Mouse (Mus musculus) adrenal gland, postnatal 4 days (tissue): Measurements from ENCODE around the gene Coro1b. TPM values are rescaled to one million over a fixed set of nuclear protein-coding genes. Genes with fewer than 3 reads are reported as not detected.
"Not testable (repeated sequence)": the region's sequence is repeated elsewhere in the genome, so short reads cannot be mapped to it uniquely, and the experiment has no call there.

Source experiments
- DNase-seq, 2 experiments: peaks; one replicate each; pipeline ENCODE4 v3.0.0; 2021 to 2022; ENCODE audit warnings: low spot score in 2 of 2, mixed read lengths in 2 of 2
- total RNA-seq, 2 experiments: library from RNA; stranded (reverse); gene quantifications; 2 replicates each; pipeline ENCODE4 v1.2.3; 2021

Coro1b gene
- total RNA-seq, 2 experiments from 2014 or later: 192 to 203 TPM

DNA sequence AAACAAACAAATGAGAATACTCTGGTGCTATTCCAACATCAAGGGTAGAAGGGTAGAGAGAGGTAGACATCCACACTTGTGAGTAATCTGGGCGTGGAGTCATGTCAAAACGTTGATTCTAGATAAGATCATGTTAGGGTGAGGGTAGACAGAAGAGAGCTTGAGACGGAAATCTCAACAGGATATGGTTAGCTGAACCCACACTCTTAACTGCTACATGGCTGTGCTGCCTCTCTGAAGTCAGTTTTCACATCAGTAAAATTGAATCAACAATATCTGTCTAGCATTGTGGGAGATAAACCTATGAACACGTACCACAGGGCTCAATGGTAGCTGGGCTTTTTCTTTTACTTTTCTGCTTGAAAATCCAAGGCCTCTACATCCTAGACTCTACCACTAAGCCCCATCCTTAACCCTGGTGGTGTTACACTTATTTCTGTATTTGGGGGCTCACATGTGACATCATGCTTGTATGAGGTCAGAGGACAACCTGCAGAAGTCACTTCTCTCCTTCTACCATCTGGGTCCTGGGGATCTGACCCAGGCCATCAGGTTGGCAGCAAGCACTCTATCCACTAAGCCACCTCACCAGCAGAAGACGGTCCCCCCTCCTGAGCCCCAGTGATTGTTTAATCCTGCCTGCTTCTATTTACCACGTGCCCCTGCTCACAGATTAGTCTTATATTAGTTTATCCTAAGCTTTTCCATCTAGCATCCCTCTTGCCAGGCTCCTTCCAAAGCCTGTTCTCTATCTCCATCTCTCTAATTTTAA is 28.5 kb upstream of the Coro1b start:
- no peak for DNase-seq

DNA sequence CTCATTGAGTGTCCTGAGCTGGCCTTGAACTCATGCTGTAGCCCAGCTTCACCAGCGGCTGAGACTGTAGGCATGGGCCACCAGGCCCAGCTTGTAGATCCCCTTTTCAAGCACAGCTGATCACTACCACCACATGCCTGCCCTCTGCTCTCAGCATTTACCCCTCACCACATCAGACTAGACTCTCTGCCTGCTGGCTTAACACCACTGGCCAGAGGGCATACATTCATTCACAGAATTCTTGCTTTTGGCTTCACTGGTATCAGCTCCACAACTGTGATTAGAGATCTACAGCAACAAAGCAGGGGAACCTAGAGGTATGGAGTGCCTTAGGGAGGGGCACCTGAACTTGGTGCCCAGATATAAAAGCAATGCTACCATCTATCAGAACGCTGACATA is 27.9 kb upstream of the Coro1b start:
- DNase-seq: no peak

DNA sequence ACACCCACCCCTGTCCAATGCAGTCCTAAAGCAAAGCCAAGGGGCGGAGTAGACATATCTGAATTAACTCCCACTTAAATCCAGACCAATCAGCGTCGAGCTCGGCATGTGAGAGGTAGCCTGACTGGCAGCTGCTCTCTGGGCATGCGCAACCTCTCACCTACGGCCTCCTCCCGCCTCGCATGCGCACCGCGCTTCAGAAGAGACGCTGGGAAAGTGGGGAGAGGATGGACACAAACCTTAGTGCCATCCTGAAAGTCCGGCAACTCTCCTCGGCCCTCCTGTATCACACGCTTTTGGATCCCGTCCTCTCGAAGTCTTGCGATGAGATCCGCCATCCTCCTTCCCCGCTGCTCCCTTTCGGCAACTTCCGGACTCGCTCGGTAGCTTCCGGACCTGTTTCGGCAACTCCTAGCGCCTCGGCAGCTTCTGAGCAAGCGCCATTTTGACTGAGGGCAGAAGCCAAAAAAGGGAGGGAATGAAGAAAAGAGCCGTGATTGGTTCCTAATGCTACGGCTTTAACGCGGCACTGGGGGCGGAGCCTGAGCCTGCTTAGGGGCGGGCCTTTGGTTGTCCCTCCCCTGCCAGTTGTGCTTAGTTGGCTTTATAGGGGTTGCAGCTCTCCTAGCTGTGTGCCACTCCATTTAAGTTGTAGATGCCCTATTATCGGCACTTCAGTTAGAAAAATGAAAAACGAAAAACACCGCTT is 27.2 kb upstream of the Coro1b start:
- DNase-seq: peak; percentile 90 to 93

DNA sequence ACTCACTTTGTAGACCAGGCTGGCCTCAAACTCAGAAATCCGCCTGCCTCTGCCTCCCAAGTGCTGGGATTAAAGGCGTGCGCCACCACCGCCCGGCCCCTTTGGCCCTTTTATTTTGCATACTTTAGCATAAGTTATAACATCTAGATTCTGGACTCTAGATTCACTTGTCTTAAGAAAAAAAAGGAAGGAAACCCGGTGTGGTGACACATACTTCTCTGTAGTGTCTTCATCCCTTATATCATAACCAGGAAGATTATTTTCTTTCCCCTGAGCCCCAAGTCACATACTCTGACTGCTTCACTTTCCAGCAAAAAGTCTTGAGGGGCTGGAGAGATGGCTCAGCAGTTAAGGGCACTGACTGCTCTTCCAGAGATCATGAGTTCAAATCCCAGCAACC is 26.5 kb upstream of the Coro1b start:
- DNase-seq: not testable (repeated sequence)

DNA sequence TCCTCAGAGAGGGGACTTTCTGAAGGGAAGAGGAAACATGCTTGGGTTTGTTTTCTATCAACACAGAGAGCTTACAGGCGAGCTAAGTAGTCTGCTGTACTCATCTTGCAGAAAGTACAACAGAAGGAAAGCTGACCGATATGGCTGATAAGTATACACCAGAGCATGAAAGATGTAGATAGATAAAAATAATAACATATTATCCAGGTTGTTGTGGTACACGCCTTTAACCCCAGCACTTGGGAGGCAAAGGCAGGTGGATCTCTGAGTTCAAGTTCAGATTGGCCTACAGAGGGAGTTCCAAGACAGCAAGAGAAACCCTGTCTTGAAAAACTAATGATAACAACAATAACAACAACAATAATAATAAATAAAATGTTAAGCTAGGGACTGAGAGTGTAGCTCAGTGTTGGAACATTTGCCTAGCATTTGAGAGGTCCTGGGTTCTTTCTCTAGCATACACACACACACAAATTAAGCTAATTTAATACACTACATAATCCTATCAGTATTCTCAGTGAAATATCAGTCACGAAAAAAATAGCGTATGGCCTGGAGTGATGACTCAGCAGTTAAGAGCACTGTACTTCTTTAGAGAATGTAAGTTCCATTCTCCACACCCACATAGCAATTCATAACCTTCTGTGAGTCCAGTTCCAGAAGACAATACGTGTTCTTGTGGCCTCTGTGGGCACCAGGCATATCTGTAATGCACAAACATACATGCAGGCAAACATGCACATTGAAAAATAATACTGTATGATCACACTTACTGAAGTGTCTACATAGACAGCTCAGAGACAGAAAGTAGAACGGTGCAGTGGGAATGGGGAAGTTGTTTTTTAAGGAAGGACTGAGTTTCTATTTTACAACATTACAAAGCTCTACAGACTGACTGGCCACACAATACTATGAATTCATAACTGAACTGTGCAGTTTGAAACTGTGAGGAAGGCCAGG is 25.7 kb upstream of the Coro1b start:
- DNase-seq: no peak

DNA sequence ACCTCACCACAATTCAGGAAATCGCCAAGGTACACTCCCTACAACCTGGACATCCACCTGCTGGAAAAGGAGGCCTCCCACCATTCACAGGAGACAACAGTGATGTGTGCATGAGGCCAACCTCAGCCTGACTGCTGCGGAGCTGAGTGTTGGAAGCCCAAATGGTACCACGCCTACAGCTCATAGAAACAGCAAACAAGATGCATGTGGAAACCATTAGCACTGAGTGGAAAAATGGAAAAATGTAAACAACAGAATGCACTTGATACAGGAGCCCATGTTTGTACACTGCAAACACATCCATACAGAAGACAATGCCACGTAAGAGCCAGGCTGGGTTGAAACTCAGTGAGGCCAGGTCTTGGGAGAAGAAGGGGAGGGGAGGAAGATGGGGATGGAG is 24.0 kb upstream of the Coro1b start:
- no peak for DNase-seq

DNA sequence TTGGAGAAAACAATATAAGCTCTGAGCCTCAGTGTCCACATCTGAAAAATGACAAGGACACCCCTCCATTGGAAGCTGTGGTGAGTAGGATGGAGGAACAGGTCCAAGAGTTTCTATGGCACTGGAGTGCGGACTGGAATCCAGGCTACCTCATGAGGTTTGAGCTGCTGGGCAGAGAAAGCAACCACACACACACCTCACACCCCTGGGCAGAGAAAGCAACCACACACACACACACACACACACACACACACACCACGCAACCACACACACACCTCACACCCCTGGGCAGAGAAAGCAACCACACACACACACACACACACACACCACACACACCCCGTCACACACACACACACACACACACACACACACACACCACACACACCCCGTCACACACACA is 23.2 kb upstream of the Coro1b start:
- not testable (repeated sequence) for DNase-seq

DNA sequence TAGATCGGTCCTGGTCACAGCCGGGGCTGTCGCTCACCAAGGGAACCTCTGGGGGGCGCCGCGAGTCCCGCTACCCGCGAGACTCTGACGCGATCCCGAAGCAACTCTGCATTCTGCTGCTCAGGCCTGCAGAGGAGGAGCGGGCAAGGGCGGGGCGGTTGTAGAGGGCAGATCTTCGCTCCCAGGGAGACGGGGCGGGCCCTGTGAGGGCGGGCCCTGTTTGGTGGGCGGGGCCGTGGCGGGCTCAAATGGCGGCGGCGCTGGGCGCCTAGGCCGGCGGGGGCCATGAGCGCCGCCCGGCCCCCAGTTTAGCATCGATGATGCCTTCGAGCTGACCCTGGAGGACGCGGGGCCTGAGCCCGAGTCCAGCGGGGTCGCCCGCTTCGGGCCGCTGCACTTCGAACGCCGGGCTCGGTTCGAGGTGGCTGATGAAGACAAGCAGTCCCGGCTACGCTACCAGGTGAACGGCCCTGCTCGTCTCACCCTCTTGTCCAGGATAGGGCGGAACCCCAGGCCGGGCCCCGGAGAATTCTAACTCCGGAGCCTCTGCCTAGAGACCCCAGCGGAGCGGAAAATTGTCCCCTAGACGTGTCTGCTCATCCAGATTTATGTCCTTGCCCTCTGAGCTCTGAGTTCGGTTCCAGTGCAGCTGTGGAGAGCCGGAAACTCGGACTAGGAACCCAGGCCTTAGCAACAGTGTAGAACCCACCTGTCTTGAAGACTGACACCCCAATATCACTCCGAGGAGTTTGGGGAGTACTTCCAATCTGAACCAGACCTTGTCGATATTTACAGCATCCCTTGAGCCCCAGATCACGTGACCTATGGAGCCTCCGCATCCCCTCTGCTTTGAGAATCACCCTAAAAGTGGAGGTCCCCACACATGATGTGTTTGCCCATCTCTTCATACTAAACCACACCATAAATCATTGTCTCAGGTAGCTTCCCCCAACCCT is 22.4 kb upstream of the Coro1b start, which contains the start of gene Aip:
Gene Aip (minus strand): TSS at position 118 of the 956 bp plus-strand sequence.
- DNase-seq: peak; percentile 88 to 98

DNA sequence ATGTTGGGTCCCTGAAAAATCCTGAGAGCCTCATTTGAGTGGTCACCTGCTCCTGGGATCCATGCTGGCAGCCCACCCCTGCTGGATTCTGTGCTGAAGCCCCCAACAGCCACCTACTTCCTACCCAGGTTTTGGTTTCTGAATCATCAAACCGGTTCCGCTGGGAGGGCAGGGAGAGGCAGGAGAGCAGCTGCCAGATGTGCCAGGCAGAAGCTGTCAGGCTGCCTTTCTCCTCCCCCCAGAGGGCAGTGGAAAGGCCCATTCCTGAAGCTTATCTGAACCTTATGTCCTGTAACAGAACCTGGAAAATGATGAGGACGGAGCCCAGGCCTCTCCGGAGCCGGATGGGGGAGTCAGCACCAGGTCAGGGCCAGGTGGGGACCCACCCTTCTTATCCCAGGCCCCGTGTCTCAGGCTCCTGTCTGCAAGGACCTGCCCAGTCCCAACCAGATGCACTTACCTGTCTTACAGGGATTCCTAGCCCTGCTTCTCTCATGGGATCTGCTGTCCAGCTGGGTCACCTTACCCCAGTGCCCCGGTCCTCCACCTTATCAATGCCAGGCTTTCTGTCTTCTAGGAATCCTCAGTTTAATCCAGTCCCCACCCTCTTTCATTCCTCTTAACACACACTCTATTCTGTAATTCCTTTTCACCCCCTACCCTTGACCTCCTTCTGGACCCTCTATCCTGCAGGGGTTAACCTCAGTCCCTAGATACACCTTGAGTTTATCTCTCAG is 21.5 kb upstream of the Coro1b start:
- no peak for DNase-seq

DNA sequence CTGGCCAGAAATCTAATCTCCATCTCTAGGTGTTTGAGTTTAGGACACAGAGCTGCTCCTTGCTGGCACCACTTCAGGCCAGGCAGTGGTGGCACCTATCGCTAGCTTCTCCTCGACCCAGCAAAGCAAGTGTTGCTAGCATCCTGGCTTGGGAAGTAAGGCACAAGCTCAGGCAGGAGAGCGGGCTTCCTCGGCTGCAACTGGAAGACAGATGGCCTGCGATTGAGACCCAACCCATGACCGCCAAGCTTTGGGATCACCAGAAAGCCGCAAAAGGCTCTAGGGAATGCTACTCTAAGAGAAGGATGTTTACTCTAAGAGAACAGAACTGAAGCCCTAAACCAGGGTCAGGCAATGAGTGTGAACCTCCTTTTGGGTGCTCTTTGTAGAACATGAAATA is 19.0 kb upstream of the Coro1b start:
- no peak for DNase-seq

DNA sequence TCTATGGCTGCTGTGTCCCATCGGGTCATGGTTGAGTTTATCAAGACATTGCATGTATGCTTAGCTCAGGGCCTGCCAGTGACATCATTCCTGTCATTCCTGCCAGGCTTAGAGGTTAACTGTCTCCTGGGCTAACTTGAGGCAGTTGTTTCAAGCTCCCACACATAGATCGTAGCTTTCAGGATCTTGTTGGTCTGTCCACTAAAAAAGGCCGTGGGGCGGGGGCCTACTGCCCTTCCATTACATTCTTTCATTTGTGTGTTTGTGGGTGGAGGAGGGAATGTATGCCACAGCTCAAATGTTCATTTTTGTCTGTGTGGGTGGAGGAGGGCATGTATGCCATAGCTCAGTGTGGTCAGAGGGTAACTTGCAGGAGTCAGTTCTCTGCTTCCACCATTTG is 18.3 kb upstream of the Coro1b start:
- DNase-seq: no peak

DNA sequence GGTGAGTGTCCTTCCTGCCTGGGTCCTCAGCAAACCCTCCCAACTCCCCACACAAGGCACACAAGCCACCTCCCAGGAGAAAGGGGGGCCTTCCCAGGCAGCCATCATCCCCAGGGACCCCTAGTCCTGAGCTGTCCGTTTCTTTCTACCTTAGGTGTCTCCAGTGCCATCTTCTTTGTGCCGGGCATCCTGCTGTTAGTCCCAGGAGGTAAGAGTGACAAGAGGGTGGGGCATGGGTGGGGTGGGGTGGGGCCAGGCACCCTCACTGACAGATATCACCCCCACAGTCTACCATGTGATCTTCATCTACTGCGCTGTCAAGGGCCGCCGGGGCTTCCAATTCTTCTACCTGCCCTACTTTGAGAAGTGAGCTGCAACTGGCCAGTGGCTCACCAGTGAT is 17.3 kb upstream of the Coro1b start:
- DNase-seq: no peak

DNA sequence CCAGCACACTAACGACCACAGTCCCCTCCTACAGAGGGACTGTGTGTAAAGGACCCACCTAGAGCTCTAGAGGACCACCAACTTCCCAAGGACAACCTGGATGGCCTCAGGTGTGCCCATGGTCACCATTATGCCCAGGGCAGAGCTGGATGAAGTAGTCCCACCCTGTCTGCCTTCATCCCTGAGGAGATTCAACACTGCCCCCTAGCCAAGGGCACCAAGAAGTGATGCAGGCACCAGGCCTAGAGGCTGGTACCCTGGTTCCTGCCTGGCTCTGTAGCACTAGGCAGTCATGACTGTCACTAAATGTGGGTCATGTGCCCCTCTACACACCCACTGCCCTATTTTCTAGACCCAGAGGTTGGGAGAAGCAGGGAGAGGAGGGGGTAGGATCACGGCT is 16.7 kb upstream of the Coro1b start:
- no peak for DNase-seq

DNA sequence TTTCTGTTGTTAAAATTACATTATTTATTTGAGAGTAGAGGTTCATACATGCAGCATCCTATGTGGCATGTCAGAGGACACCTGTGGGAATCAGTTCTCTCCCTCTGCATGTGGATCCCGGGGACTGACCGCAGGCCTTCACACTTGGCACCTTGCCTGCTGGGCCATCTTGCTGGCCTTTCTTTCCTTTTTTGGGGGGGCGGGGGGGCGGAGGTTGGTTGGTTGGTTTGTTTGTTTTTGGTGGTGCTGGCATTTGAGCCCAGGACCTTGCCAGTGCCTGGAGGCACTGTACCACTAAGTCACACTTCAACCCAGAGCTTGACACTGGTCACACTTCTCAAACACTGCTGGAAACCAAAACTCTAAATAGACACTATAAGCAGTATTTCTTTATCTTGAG is 14.1 kb upstream of the Coro1b start:
- no peak for DNase-seq

DNA sequence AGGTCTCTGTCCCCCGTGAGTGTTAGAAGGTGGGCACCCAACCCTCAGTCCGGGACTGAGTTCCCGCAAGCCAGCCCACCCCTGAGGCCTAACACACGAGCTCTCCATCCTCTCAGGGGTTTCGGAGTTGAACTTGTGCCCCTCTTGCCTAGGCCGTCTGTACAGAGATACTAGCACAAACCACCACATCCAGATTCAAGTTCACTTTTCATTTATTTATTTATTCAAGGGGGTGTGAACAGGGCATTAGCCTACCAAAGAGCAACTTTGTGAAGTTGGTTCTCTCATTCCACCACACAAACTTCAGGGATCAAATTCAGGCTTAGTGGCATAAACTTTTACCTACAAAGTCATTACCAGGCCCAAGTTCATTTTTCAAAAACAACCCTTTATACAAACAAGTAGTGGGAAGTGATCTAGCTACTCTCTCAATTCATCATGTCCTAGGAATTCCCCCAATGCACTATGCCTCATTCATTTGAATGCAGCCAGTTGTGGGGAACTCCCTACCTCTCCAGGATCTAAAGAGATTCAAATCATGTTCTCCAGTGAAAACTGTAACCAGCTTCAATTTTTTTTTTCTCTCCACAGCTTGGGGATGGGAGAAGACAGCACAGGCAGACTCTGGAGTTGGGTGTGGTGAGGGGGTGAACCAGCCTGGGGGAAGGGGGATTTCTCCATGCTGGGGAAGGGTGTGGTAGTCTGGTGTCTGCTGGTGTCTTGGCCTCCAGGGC is 13.0 kb upstream of the Coro1b start:
- not testable (repeated sequence) for DNase-seq

DNA sequence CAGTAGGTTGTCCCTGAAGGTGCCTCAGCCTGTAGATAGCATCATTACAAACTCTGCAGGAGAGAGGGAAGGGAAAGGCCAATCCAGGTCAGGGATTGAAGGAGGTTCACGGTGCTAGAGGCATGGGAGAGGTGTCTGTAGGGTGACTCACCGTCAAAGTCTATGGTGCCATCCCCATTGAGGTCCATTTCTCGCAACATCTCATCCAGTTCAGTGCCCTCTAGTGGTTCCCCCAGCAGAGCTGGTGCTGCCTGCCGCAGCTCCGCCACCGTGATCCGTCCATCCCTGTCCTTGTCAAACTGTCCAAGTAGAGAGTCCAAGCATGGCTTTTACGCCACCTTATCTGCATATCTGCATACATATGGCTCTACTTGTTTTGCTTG is 12.5 kb upstream of the Coro1b start:
- not testable (repeated sequence) for DNase-seq

DNA sequence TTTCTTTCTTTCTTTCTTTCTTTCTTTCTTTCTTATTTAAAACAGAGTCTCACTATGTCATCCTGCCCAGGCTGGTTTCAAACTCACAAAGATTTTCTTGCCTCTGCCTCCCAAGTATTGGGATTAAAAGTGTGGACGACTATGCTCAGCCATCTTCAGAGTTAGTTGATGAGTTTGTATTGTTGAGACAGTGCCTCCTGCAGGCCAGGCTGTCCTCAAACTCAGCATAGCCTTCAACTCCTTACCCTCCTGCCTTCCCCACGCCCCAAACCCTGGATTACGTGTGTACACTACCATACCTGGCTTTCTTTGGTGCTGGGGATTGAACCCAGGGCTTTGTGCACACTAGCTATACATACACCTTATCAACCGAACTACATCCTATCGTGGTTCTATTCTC is 12.0 kb upstream of the Coro1b start:
- no peak for DNase-seq

DNA sequence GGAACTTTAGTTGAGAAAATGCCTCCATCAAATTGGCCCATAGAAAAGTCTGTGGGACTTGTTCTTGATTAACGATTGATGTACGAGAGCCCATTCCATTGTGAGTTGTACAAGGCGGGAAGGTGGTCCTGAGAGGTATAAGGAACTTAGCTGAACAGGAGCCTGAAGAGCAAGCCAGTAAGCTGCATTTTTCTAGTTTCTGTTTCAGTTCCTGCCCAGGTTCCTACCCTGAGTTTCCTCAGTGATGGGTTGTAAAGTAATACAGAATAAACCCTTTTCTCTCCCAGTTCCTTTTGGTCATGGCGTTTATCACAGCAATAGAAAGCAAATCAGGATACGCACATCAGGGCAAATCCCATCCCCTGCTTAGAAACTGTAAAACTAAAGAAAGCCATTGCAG is 10.5 kb upstream of the Coro1b start:
- DNase-seq: no peak

DNA sequence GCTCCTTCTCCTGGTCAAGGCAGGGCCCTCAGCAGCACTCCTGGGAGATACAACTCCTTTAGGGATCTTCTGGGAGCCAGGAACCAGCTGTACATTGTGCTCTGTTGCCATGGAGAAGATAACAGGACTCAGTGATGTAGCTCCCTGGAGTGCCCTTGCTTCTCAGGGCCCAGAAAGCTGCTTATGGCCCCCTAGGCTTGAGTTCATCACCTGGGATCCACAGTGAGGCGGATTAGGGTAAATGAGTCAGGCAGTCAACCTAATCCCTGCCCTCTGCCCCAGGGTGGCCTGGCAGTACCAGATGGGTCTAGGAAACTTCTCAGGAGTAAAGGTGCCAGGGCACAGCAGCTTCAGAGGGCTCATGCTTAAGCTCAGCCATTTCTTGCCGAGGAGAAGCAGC is 9.0 kb upstream of the Coro1b start, which contains the start of gene Gpr152:
Gene Gpr152 (plus strand): TSS at position 342 of the 400 bp plus-strand sequence.
- DNase-seq: no peak
